Mouse (Mus musculus): ENCODE data around the gene Zfp747.
"Not testable (repeated sequence)": the region's sequence is repeated elsewhere in the genome, so short reads cannot be mapped to it uniquely, and the experiment has no call there.

The Zfp747 gene

GRCm38 (mm10) chr7:127375271-127376245 is at the start of gene Zfp747:
Gene Zfp747 (minus strand): TSS chr7:127376050.
- peak; percentile 98 for DNase-seq

GRCm38 (mm10) chr7:127425291-127425690 is 49.4 kb upstream of the Zfp747 start:
- no peak for DNase-seq

DNA sequence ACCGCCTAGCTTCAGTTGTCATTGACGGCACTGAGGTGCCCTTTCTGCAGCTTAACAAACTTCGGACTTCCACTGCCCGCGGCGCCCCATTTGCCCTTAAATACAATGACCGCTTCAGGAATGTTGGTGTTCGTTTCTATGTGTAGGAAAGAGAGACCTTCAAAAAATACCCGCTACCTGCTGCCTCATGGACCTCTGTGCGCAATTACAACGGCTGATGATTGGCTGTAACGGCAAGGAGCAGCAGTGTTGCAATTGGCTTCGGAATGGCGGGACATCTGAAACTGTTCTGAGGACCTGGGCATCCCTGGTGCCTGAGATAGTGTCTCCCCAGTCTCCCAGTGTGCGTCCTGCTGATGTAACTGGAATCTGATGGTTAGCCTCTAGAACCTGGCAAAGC is 46.4 kb upstream of the Zfp747 start:
- peak; percentile 39 for DNase-seq

- peak; percentile 98 for DNase-seq
These were observed 45.7 kb upstream of the Zfp747 start, which contains the start of gene Zfp688 for GRCm38 (mm10) chr7:127421388-127422191. Gene Zfp688 (minus strand): TSS chr7:127422068.

DNA sequence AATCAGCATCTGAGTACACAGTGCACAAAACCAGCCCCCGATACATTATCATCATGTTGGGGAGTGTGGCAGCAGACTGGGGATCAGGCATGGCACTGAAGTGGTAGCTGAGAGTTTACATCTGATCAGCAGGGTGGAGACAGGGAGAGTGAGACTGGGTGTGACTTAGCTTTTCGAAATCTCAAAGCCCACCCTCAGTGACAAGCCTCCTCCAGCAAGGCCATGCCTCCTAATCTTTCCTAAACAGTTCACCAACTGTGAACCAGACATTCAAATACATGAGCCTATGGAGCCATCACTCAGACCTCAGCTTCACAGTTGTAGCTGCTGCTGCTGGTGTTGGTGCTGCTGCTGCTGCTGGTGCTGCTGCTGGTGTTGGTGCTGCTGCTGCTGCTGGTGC is 35.6 kb upstream of the Zfp747 start:
- no peak for DNase-seq

- peak; percentile 95 for DNase-seq
These were observed 30.4 kb upstream of the Zfp747 start, which contains the start of gene Zfp764 for GRCm38 (mm10) chr7:127406002-127406987. Gene Zfp764 (minus strand): TSS chr7:127406822.

DNA sequence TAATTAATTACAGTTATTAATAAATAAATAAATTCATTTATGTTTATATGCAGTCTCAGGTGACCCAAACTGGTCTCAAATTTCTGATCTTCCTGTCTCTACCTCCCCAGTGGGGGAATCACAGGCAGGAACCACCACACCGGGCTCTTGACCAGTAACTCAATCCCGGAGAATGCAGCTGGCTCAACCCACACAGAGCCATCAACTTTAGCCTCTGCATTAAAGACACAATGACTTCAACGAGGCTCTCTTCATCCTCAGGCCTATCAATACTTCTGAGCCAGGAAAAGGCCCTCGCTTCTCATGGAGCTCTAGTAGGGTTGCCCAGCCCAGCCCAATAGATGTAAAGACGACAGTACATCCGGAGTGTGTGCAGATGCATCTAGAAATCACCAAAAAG is 28.3 kb upstream of the Zfp747 start:
- DNase-seq, result not testable (repeated sequence)

DNA sequence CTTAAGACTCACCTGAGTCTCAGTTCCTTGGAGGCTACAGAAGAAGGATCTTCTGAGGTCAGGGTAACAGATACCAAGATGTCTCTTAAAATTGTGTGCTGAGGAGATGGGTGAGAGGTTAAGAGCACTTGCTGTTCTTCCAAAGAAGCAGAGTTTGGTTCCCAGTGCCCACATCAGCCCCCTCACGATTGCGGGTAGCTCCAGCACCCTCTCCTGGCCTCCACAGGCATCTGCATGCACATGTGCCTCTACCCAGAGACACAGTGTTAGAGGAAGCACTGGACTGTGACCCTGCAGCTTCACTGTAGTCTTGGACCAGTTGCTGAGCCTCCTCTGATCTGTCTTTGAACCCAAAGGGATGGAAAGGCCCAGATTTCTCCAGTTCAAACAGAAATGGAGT is 27.1 kb upstream of the Zfp747 start:
- DNase-seq, result no peak

GRCm38 (mm10) chr7:127400355-127400754 is 24.5 kb upstream of the Zfp747 start:
- DNase-seq, result no peak

DNA sequence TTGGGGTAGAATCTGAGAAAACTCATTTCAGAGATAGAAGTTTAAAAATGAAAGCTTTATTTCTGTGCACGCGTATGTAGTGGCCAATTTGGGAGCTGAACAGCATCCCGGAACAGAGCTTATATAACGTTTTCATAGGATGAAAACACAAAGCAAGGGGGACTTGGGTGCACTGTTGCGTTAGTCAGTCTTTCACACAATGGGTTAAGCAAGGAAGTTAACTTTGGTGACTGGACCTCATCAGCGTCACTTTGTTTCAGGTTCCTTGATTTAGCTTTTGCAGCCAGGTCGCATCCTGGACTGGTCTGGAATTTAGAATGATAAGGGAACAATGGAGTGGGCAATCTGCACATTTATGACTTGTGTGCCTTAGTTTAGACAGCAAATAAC is 18.1 kb upstream of the Zfp747 start:
- no peak for DNase-seq

DNA sequence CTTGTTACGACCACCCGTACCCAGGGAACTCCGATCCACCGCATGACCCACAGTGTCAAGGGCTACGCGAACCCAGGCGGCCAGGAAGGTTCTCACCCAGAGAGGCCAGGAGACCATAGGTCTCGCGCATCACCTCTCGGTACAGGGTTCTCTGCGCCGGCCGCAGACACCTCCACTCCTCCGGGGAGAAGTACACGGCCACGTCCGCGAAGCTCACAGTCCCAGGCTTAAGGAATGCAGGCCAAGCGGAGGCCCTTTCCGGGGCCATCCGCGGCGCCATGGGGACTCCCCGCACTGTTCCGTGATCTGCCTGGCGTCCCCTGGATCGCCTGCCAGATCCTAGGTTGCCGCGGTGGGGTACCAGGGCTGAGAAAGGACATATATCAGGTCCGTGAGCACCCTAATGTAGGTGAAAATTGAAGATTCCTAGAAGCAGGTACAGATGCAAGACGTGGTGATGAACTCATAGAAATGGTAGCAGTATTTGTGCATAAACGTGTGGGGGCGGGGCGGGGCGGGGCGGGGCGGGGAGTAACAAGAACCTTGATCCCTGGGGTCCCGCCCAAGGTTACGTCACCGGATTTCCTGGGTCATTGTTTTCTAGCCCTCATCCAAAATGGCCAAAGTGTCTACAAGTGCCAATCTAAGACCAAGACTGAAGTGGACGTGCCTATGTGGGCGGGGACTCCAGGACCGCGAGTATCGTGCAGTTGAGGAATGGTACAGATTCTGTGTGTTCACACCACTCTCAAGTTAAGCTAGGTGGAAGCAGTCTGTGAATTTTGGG is 17.5 kb upstream of the Zfp747 start, which contains the start of gene E430018J23Rik:
E430018J23Rik (minus strand) TSS at position 473 of the 787 bp plus-strand sequence.
- peak; percentile 99 for DNase-seq

DNA sequence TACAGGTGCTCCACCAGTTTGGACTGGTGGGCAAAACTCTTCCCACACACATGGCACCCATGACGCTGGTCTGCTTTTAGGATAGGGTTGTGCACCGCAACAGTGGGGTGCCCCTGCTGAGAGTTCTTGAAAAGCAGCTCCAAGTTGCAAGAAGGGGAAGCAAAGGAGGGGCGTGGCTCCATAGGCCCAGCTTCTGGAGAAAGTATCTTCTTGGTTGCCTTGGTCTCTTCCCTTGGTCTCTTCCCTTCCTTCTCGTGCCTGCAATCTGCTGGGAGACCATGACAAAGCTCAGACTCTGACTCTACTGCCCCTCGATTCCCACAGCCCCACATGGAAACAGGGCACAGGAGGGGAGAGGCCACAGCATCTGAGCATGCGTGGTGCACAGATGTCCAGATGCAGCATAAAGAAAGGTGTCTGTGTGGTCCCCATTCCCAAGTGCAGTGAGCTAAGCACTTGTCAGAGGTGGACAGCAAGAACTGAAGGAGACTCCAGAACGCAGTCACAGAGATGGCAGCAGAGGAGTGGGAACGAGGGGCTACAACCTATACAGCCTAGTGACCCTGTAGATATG is 16.5 kb upstream of the Zfp747 start:
- DNase-seq, result no peak

GRCm38 (mm10) chr7:127391538-127391937 is 15.7 kb upstream of the Zfp747 start:
- no peak for DNase-seq

- no peak for DNase-seq
These were observed 14.5 kb upstream of the Zfp747 start for GRCm38 (mm10) chr7:127390306-127390705.

DNA sequence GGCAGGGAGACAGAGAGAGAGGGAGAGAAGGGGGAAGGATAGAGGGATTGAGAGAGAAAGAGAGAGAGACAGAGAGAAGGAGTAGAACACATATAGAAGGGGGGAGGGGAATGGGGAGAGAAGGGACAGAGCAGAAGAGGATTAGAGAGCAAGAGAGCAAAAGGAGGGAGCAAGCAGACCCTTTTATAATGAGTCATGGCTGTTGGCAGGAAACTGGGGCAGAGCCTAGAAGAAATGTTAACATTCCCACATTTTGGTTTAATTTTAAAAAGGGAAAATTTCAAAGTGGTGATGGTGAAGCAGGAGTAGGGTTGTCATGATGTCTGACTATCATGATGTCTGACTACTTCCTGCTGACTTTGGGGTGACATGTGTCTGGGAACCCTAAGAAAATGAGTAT is 12.4 kb upstream of the Zfp747 start:
- DNase-seq, result not testable (repeated sequence)

DNA sequence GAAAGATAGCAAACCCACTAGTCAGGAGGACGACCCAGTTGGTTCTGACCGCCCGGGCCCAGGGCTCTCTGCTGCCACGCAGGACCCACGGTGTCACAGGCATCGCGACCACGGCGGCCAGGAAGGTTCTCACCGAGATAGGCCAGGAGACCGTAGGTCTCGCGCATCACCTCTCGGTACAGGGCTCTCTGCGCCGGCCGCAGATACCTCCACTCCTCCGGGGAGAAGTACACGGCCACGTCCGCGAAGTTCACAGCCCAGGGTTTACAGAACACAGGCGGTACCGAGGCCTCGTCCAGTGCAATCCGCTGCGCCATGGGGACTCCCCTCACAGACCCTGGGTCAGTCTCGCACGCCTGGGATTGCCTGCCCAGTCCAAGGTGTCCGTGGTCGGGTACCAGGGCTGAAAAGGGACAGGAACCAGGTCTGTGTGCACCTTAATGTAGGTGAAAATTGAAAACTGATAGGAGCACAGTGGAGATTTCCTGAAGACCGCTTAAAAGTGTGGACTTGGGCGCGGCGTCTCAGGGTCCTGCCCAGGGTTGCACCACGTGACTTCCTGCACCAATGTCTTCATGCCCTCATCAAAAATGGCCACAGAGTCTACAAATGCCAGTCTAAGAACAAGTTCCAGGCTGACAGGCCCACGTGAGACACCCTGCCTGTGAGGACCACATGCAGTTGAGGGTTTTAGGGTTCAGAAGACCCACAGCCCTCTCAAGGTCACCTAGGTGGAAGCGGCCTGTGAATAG is 11.0 kb upstream of the Zfp747 start, which contains the start of gene 9130019O22Rik:
9130019O22Rik (minus strand) TSS at position 526 of the 752 bp plus-strand sequence.
- DNase-seq, result peak; percentile 97

DNA sequence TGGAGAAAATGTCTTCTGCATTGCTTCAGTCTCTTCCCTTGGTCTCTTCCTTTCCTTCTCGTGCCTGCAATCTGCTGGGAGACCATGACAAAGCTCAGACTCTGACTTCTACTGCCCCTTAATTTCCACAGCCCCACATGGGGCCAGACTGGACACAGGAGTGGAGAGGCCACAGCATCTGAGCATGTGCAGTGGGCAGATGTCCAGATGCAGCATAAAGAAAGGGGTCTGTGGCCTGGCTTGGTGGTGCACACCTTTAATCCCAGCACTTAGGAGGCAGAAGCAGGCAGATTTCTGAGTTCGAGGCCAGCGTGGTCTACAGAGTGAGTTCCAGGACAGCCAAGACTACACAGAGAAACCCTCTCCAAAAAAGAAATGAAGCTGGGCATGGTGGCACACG is 9.7 kb upstream of the Zfp747 start:
- not testable (repeated sequence) for DNase-seq

- DNase-seq, result no peak
These were observed 2.6 kb upstream of the Zfp747 start for GRCm38 (mm10) chr7:127378310-127378921.

DNA sequence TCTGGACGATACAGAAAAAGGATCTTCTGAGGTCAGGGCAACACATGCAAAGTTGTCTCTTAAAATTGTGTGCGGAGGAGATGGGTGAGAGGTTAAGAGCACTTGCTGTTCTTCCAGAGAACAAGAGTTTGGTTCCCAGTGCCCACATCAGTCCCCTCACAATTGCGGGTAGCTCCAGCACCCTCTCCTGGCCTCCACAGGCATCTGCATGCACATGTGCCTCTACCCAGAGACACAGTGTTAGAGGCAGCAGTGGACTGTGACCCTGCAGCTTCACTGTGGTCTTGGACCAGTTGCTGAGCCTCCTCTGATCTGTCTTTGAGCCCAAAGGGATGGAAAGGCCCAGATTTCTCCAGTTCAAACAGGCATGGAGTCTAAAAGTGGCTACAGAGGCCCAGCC is 4.0 kb downstream of the Zfp747 start:
- DNase-seq, result not testable (repeated sequence)

GRCm38 (mm10) chr7:127371213-127371612 is 4.6 kb downstream of the Zfp747 start:
- DNase-seq, result no peak

Measured in lung, postnatal 10 days (tissue).